In genomic region chr7:123368778-123369746, GRCm38 (mm10) we compare ENCODE assay signal across 7 mouse cellular contexts. TPM values are rescaled to one million over a fixed set of nuclear protein-coding genes. Genes with fewer than 3 reads are reported as not detected.
A peak's percentile ranks its signal among the peaks of the same experiment; 100 is the strongest.
DNase-seq lines count a peak whose midpoint lies in the region; ATAC-seq and TF ChIP-seq lines count a peak whose summit lies in the region.

No protein-coding gene starts in this region.

- peak overlapping the region; percentile 85 for H3K4me3 ChIP-seq in spleen, adult 2 months (ENCODE audit: extremely low read depth, insufficient read depth, insufficient read length)
- H3K4me3 ChIP-seq in forebrain, embryonic 14.5 days (ENCODE audit: low read depth, low read length) = peak overlapping the region; percentile 74
- peak overlapping the region; percentile 88 for H3K4me3 ChIP-seq in intestine, embryonic 15.5 days (replicated peaks)
- H3K4me3 ChIP-seq in lung, postnatal 0 days (ENCODE audit: low read depth, low read length) = peak overlapping the region; percentile 94

- TF ChIP-seq POLR2A in spleen, adult 2 months (IDR thresholded peaks at IDR 0.05; ENCODE audit: low read depth, low read length) = no peak

- DNase-seq in spleen, adult 2 months (ENCODE audit: low read depth in 1 of 2, low spot score in 2 of 2) = peak in 1 of 2 experiments; percentile 57
- no peak for DNase-seq in spleen, adult 18-20 months
- peak; percentile 74 for DNase-seq in adrenal gland, adult 2 months
- no peak for DNase-seq in forebrain, embryonic 14.5 days (ENCODE audit: low spot score)
- peak; percentile 54 for DNase-seq in lung, postnatal 0 days (ENCODE audit: low spot score)
- peak; percentile 48 to 83 for DNase-seq in spleen, postnatal 4 days (ENCODE audit: low spot score in 2 of 2)

- no peak for TF ChIP-seq EP300 in lung, postnatal 0 days (IDR thresholded peaks at IDR 0.05)

- H3K4me1 ChIP-seq in spleen, adult 2 months (ENCODE audit: control insufficient read depth, insufficient read depth, insufficient read length) = peaks cover 25% of the 10 kb centered on the region; the same call in 1 of the 2 replicates
- H3K4me1 ChIP-seq in forebrain, embryonic 14.5 days (ENCODE audit: control insufficient read depth, insufficient read depth, low read length) = peaks cover 25% of the 10 kb centered on the region
- peaks cover 23% of the 10 kb centered on the region for H3K4me1 ChIP-seq in intestine, embryonic 15.5 days (replicated peaks)
- peaks cover 5% of the 10 kb centered on the region; the same call in 1 of the 2 replicates for H3K4me1 ChIP-seq in lung, postnatal 0 days (ENCODE audit: insufficient read depth, low read depth, low read length)

- peak; percentile 77 for ATAC-seq in forebrain, embryonic 14.5 days
- peak; percentile 69 for ATAC-seq in intestine, embryonic 15.5 days
- ATAC-seq in lung, postnatal 0 days = peak; percentile 18

- under 1% methylated on average over 47 of the region's 51 CpGs for WGBS in spleen, adult 2 months
- whole genome bisulfite sequencing in forebrain, embryonic 14.5 days = 3% methylated on average over 36 of the region's 51 CpGs
- WGBS in intestine, embryonic 15.5 days = under 1% methylated on average over 49 of the region's 51 CpGs
- WGBS in lung, postnatal 0 days = 2% methylated on average over 32 of the region's 51 CpGs

- no peaks in the 10 kb centered on the region for H3K27me3 ChIP-seq in spleen, adult 2 months (ENCODE audit: control insufficient read depth, insufficient read depth, low read length)
- H3K27me3 ChIP-seq in forebrain, embryonic 14.5 days (replicated peaks; ENCODE audit: control insufficient read depth, insufficient read depth, low read length) = no peaks in the 10 kb centered on the region
- H3K27me3 ChIP-seq in intestine, embryonic 15.5 days (replicated peaks) = no peaks in the 10 kb centered on the region
- H3K27me3 ChIP-seq in lung, postnatal 0 days (replicated peaks; ENCODE audit: insufficient read depth, low read length) = no peaks in the 10 kb centered on the region

- no peak for TF ChIP-seq CTCF in spleen, adult 2 months (IDR thresholded peaks at IDR 0.05; ENCODE audit: extremely low read depth, insufficient read depth, insufficient read length, insufficient replicate concordance)
- peak; percentile 11; the same call in 1 of the 2 replicates for TF ChIP-seq CTCF in lung, postnatal 0 days (IDR thresholded peaks at IDR 0.05)

- H3K9ac ChIP-seq in forebrain, embryonic 14.5 days (ENCODE audit: low read length) = peak overlapping the region; percentile 86
- peak overlapping the region; percentile 90 for H3K9ac ChIP-seq in intestine, embryonic 15.5 days
- peak overlapping the region; percentile 84 for H3K9ac ChIP-seq in lung, postnatal 0 days (replicated peaks; ENCODE audit: low read depth)

- H3K36me3 ChIP-seq in spleen, adult 2 months (ENCODE audit: control insufficient read depth, insufficient read depth, low read length) = 0 out of 2 replicates have a peak, but pooled peaks cover 2% of the 10 kb centered on the region
- no peaks in the 10 kb centered on the region for H3K36me3 ChIP-seq in forebrain, embryonic 14.5 days (ENCODE audit: control insufficient read depth, insufficient read depth, low read length)
- no peaks in the 10 kb centered on the region for H3K36me3 ChIP-seq in intestine, embryonic 15.5 days
- H3K36me3 ChIP-seq in lung, postnatal 0 days (ENCODE audit: insufficient read depth, low read length) = no peaks in the 10 kb centered on the region

- peak overlapping the region; percentile 65 for H3K4me2 ChIP-seq in forebrain, embryonic 14.5 days (ENCODE audit: low read length)
- peak overlapping the region; percentile 74 for H3K4me2 ChIP-seq in intestine, embryonic 15.5 days (replicated peaks)
- H3K4me2 ChIP-seq in lung, postnatal 0 days (replicated peaks; ENCODE audit: low read depth, low read length) = peak overlapping the region; percentile 91

- H3K27ac ChIP-seq in spleen, adult 2 months (ENCODE audit: insufficient read depth, low read length) = peak overlapping the region; percentile 86
- H3K27ac ChIP-seq in forebrain, embryonic 14.5 days (ENCODE audit: low read depth, low read length) = peak overlapping the region; percentile 88
- H3K27ac ChIP-seq in intestine, embryonic 15.5 days = peak overlapping the region; percentile 89
- H3K27ac ChIP-seq in lung, postnatal 0 days (ENCODE audit: low read length) = peak overlapping the region; percentile 90

- no peaks in the 10 kb centered on the region for H3K9me3 ChIP-seq in forebrain, embryonic 14.5 days (replicated peaks; ENCODE audit: control insufficient read depth, low read length)
- no peaks in the 10 kb centered on the region for H3K9me3 ChIP-seq in intestine, embryonic 15.5 days
- no peaks in the 10 kb centered on the region for H3K9me3 ChIP-seq in lung, postnatal 0 days (ENCODE audit: low read length)

RNA-seq across cellular contexts. Expression of gene Lcmt1, which starts 0.5 kb away (rescaled TPM):
- polyA plus RNA-seq in spleen, adult 2 months (2012; rRNA removed) = 9.3 and 13.1 TPM in 2 replicates
- 10 to 100 TPM; 24.0 to 28.3 TPM for total RNA-seq in adrenal gland, adult 2 months (2021)
- polyA plus RNA-seq in adrenal gland, adult 2 months (2012; rRNA removed) = 15.9 and 16.5 TPM in 2 replicates
- polyA plus RNA-seq in forebrain, embryonic 14.5 days (2014; fragmentation: Nextera tagmentation; extraction: Ambion mirVana) = 108 and 113 TPM in 2 replicates
- polyA plus RNA-seq in intestine, embryonic 15.5 days (2015; fragmentation: Nextera tagmentation; extraction: Ambion mirVana) = 42.9 and 46.5 TPM in 2 replicates
- polyA plus RNA-seq in lung, postnatal 0 days (2015; fragmentation: Nextera tagmentation; extraction: Ambion mirVana) = 24.4 and 26.0 TPM in 2 replicates

RNA-seq across cellular contexts. Expression of gene Arhgap17, which starts 0.7 kb away (rescaled TPM):
- 68.0 and 83.6 TPM in 2 replicates for polyA plus RNA-seq in spleen, adult 2 months (2012; rRNA removed)
- 10 to 100 TPM; 52.9 to 58.3 TPM for total RNA-seq in adrenal gland, adult 2 months (2021)
- 54.8 and 62.0 TPM in 2 replicates for polyA plus RNA-seq in adrenal gland, adult 2 months (2012; rRNA removed)
- polyA plus RNA-seq in forebrain, embryonic 14.5 days (2014; fragmentation: Nextera tagmentation; extraction: Ambion mirVana) = 8.5 and 11.0 TPM in 2 replicates
- 20.4 and 20.8 TPM in 2 replicates for polyA plus RNA-seq in intestine, embryonic 15.5 days (2015; fragmentation: Nextera tagmentation; extraction: Ambion mirVana)
- polyA plus RNA-seq in lung, postnatal 0 days (2015; fragmentation: Nextera tagmentation; extraction: Ambion mirVana) = 13.4 and 14.5 TPM in 2 replicates

Comparison
In these comparisons a context has a peak if more than half of its experiments do, and no peak if none do; other contexts are left out.
1. DNase-seq: peak in adrenal gland, adult 2 months (single experiment), lung, postnatal 0 days (single experiment) and spleen, postnatal 4 days (2 of 2); none in spleen, adult 18-20 months (0 of 2) and forebrain, embryonic 14.5 days (single experiment).
2. ATAC-seq: peak in every context shown above with its lines; median percentile 77 in forebrain, embryonic 14.5 days; 69 in intestine, embryonic 15.5 days; 18 in lung, postnatal 0 days.
3. Peak in every context shown above with its lines, with median percentiles within 50 percentile points of each other: H3K27ac ChIP-seq, H3K4me3 ChIP-seq, H3K4me2 ChIP-seq and H3K9ac ChIP-seq.